Mouse (Mus musculus) left cerebral cortex, adult 11 months (tissue): Measurements from ENCODE around the gene Olfr157.
"Not testable (repeated sequence)": the region's sequence is repeated elsewhere in the genome, so short reads cannot be mapped to it uniquely, and the experiment has no call there.

Source experiments
- DNase-seq: peaks from one replicate; pipeline ENCODE4 v3.0.0; 2022; ENCODE audit warnings: low spot score

Gene Olfr157

GRCm38 (mm10) chr4:43795844-43796243 is 44.2 kb downstream of the Olfr157 start:
- DNase-seq: not testable (repeated sequence)

- DNase-seq: no peak
These were observed 44.7 kb downstream of the Olfr157 start for GRCm38 (mm10) chr4:43795296-43795695.
